ENCODE assay signal across 8 mouse cellular contexts in the genomic region with DNA sequence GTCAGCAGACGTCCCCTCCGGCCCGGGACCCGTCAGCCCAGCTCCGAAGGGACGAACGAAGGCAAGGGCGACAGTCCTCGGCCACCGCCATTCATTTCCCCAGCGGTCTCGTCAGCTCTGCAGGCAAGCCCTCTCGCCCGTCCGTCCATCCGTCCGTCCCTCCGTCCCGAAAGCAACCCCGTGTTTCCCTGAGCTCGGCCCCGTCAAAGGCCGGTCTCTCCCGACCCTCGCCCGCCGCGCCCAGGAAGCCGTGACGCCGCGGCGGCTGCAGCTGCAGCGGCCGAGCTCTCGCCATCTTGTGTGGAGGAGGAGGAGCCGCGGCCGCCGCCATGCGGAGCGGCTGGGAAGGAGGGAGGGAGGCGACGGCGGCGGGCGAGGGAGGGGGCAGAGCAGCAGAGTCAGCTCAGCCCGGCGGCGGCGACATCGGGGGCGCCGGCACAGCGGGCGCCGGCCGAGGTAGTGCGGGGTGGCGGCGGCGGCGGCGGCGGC. TPM values are rescaled to one million over a fixed set of nuclear protein-coding genes. Genes with fewer than 3 reads are reported as not detected.
DNase-seq lines count a peak whose midpoint lies in the region; ATAC-seq lines count a peak whose summit lies in the region.

No protein-coding gene starts in this region.

- H3K4me3 ChIP-seq in intestine, embryonic 15.5 days (replicated peaks), result peak overlapping the region; percentile 99

- peak overlapping the region; percentile 100 for H3K9ac ChIP-seq in intestine, embryonic 15.5 days

- intact Hi-C loops in left cerebral cortex, postnatal 25 days (cut with DNase I), result loop anchor here (2.0 kb wide), 1 partner anchor 94 kb away; no protein-coding TSS in a partner anchor

- peaks cover 12% of the 10 kb centered on the region for H3K4me1 ChIP-seq in intestine, embryonic 15.5 days (replicated peaks)

- peak; percentile 88 for DNase-seq in adrenal gland, adult 2 months
- peak; percentile 80 for DNase-seq in embryo, embryonic 10.5 days (ENCODE audit: low spot score)
- DNase-seq in gastrocnemius, postnatal 25 days, result peak; percentile 81
- peak; percentile 81 to 85 for DNase-seq in left cerebral cortex, postnatal 25 days (ENCODE audit: low spot score in 2 of 2)
- DNase-seq in mesoderm, embryonic 11.5 days (ENCODE audit: low read depth, low spot score), result peak; percentile 82
- DNase-seq in right cerebral cortex, postnatal 36 days (ENCODE audit: low spot score in 2 of 2), result peak; percentile 78

- no peaks in the 10 kb centered on the region for H3K27me3 ChIP-seq in intestine, embryonic 15.5 days (replicated peaks)

- no peaks in the 10 kb centered on the region for H3K9me3 ChIP-seq in intestine, embryonic 15.5 days

- H3K36me3 ChIP-seq in intestine, embryonic 15.5 days, result 0 out of 2 replicates have a peak, but pooled peaks cover 6% of the 10 kb centered on the region

- peak overlapping the region; percentile 65 for H3K4me2 ChIP-seq in intestine, embryonic 15.5 days (replicated peaks)

- peak overlapping the region; percentile 98 for H3K27ac ChIP-seq in intestine, embryonic 15.5 days

- ATAC-seq in intestine, embryonic 15.5 days, result peak; percentile 72
- ATAC-seq in activated CD4-positive, CD25-positive, alpha-beta regulatory T cell, adult 4 months, result no peak

- under 1% methylated on average over 36 of the region's 65 CpGs for whole genome bisulfite sequencing in intestine, embryonic 15.5 days

RNA-seq across cellular contexts. Expression of a gene that starts 0.4 kb away (rescaled TPM):
- 100 to 1,000 TPM; 114 to 121 TPM for total RNA-seq in adrenal gland, adult 2 months (2021)
- polyA plus RNA-seq in adrenal gland, adult 2 months (2012; rRNA removed), result 7.2 and 9.1 TPM in 2 replicates
- 10 to 100 TPM; 55.1 to 59.4 TPM for total RNA-seq in gastrocnemius, postnatal 25 days (2021)
- polyA plus RNA-seq in intestine, embryonic 15.5 days (2015; fragmentation: Nextera tagmentation; extraction: Ambion mirVana), result 14.6 and 14.7 TPM in 2 replicates
- total RNA-seq in left cerebral cortex, postnatal 25 days (2021), result 100 to 1,000 TPM; 131 to 134 TPM
- 10 to 100 TPM; 54.3 to 76.5 TPM for polyA plus RNA-seq in activated CD4-positive, CD25-positive, alpha-beta regulatory T cell, adult 4 months (2017; shearing (Covaris generic))

RNA-seq across cellular contexts. Expression of a gene that starts 42.7 kb away (rescaled TPM):
- total RNA-seq in adrenal gland, adult 2 months (2021), result under 1 TPM in 1 of 2 experiments, not detected in 1; 0.17 TPM
- 0.15 and 0.26 TPM in 2 replicates for polyA plus RNA-seq in adrenal gland, adult 2 months (2012; rRNA removed)
- total RNA-seq in gastrocnemius, postnatal 25 days (2021), result not detected
- polyA plus RNA-seq in intestine, embryonic 15.5 days (2015; fragmentation: Nextera tagmentation; extraction: Ambion mirVana), result 1.3 TPM in 2 replicates
- not detected for total RNA-seq in left cerebral cortex, postnatal 25 days (2021)
- 10 to 100 TPM; 49.2 to 80.2 TPM for polyA plus RNA-seq in activated CD4-positive, CD25-positive, alpha-beta regulatory T cell, adult 4 months (2017; shearing (Covaris generic))
